Mouse (Mus musculus) hindbrain, embryonic 11.5 days (tissue): ENCODE data around the gene Abr. TPM values are rescaled to one million over a fixed set of nuclear protein-coding genes. Genes with fewer than 3 reads are reported as not detected.

Experiments used
- ATAC-seq: fragments of 200-750 bp; cut with Nextera tagmentation; 2 replicates; pipeline ENCODE4 v1.8.0; 2017; ENCODE audit warnings: mild to moderate bottlenecking, moderate TSS enrichment, moderate library complexity; ENCODE audit not compliant: low FRiP score
- DNase-seq: peaks from one replicate; pipeline ENCODE4 v3.0.0-alpha.2; 2015; ENCODE audit warnings: low spot score
- H3K27ac ChIP-seq: fragments of 300-500 bp; sonication (generic); 2 replicates; pipeline ENCODE4 v1.5.1; 2014; ENCODE audit warnings: mild to moderate bottlenecking, low read depth, low read length
- H3K27me3 ChIP-seq: fragments of 300-500 bp; sonication (generic); 2 replicates; pipeline ENCODE4 v1.6.1; 2014; ENCODE audit warnings: mild to moderate bottlenecking, low read length, moderate library complexity, mixed read lengths; ENCODE audit not compliant: control insufficient read depth, insufficient read depth
- H3K36me3 ChIP-seq: fragments of 300-500 bp; sonication (generic); 2 replicates; pipeline ENCODE4 v1.6.1; 2014; ENCODE audit warnings: mild to moderate bottlenecking, low read length, moderate library complexity, mixed read lengths; ENCODE audit not compliant: control insufficient read depth, insufficient read depth
- H3K4me1 ChIP-seq: fragments of 300-500 bp; sonication (generic); replicated peaks from 2 replicates; pipeline ENCODE4 v1.6.1; 2014; ENCODE audit warnings: low read length, mixed read lengths; ENCODE audit not compliant: control insufficient read depth, insufficient read depth
- H3K4me2 ChIP-seq: fragments of 300-500 bp; sonication (generic); replicated peaks from 2 replicates; pipeline ENCODE4 v1.6.1; 2014; ENCODE audit warnings: mild to moderate bottlenecking, low read depth, low read length
- H3K4me3 ChIP-seq: fragments of 300-500 bp; sonication (generic); 2 replicates; pipeline ENCODE4 v1.5.1; 2014; ENCODE audit warnings: low read depth, low read length
- H3K9ac ChIP-seq: fragments of 300-500 bp; sonication (generic); 2 replicates; pipeline ENCODE4 v1.6.1; 2014; ENCODE audit warnings: low read depth, low read length
- H3K9me3 ChIP-seq: fragments of 300-500 bp; sonication (generic); 2 replicates; pipeline ENCODE4 v1.6.1; 2016; ENCODE audit warnings: low read length; ENCODE audit not compliant: control insufficient read depth
- WGBS: fragments of 180-500 bp; shearing (Covaris S2); extraction: QIAGEN DNeasy Blood & Tissue Kit; methylation state at CpG from one replicate; pipeline ENCODE4 v1.1.7; 2014; 5-methylcytosine and 5-hydroxymethylcytosine counted together
- polyA plus RNA-seq: library from polyadenylated mRNA; unstranded; fragments of >200 nt; fragmentation: Nextera tagmentation; extraction: Ambion mirVana; gene quantifications from 2 replicates; pipeline ENCODE4 v1.2.1, GENCODE M21; 2014

Gene Abr
- polyA plus RNA-seq, 1 experiment from 2014 or later: 35.8 TPM

GRCm38 (mm10) chr11:76540973-76541372 is 81.1 kb downstream of the Abr start:
- Histone ChIP-seq H3K9me3 (no peaks in the 10 kb centered on the region), H3K36me3 (no peaks in the 10 kb centered on the region), H3K4me2 (no peak overlapping the region), H3K4me1 (no peaks in the 10 kb centered on the region), H3K4me3 (no peak overlapping the region), H3K27me3 (no peaks in the 10 kb centered on the region), H3K27ac (no peak overlapping the region), H3K9ac (no peak overlapping the region)
- ATAC-seq (no peak), DNase-seq (peak; percentile 82)
- 35% methylated on average over 1 of the region's 1 CpGs for WGBS

- no peaks in the 10 kb centered on the region for H3K4me1 ChIP-seq
- H3K27me3 ChIP-seq: no peaks in the 10 kb centered on the region
- H3K4me3 ChIP-seq: no peak overlapping the region
- no peak overlapping the region for H3K27ac ChIP-seq
- ATAC-seq: no peak
- no peaks in the 10 kb centered on the region for H3K36me3 ChIP-seq
- no peak overlapping the region for H3K4me2 ChIP-seq
- no peak for DNase-seq
- H3K9me3 ChIP-seq: no peaks in the 10 kb centered on the region
- WGBS: 75% methylated on average over 3 of the region's 3 CpGs
- H3K9ac ChIP-seq: no peak overlapping the region
Observed at GRCm38 (mm10) chr11:76537401-76537800, 84.7 kb downstream of the Abr start.

GRCm38 (mm10) chr11:76536576-76537354 is 85.3 kb downstream of the Abr start:
- no peaks in the 10 kb centered on the region for H3K4me1 ChIP-seq
- H3K9me3 ChIP-seq: no peaks in the 10 kb centered on the region
- H3K9ac ChIP-seq: no peak overlapping the region
- no peak for ATAC-seq
- no peaks in the 10 kb centered on the region for H3K27me3 ChIP-seq
- WGBS: 85% methylated on average over 10 of the region's 10 CpGs
- H3K36me3 ChIP-seq: no peaks in the 10 kb centered on the region
- H3K27ac ChIP-seq: no peak overlapping the region
- H3K4me3 ChIP-seq: no peak overlapping the region
- peak; percentile 49 for DNase-seq
- no peak overlapping the region for H3K4me2 ChIP-seq

GRCm38 (mm10) chr11:76532001-76532400 is 90.1 kb downstream of the Abr start:
- H3K27ac ChIP-seq: no peak overlapping the region
- no peak overlapping the region for H3K4me3 ChIP-seq
- no peaks in the 10 kb centered on the region for H3K27me3 ChIP-seq
- H3K9me3 ChIP-seq: no peaks in the 10 kb centered on the region
- DNase-seq (no peak), ATAC-seq (no peak)
- H3K9ac ChIP-seq: no peak overlapping the region
- H3K36me3 ChIP-seq: no peaks in the 10 kb centered on the region
- WGBS: 91% methylated on average over 7 of the region's 7 CpGs
- H3K4me2 ChIP-seq: no peak overlapping the region
- H3K4me1 ChIP-seq: no peaks in the 10 kb centered on the region

GRCm38 (mm10) chr11:76530966-76531678 is 91.0 kb downstream of the Abr start:
- Histone ChIP-seq H3K4me1 (no peaks in the 10 kb centered on the region), H3K27ac (no peak overlapping the region), H3K9me3 (no peaks in the 10 kb centered on the region), H3K4me3 (no peak overlapping the region), H3K36me3 (no peaks in the 10 kb centered on the region), H3K27me3 (no peaks in the 10 kb centered on the region), H3K9ac (no peak overlapping the region), H3K4me2 (no peak overlapping the region)
- ATAC-seq (no peak), DNase-seq (no peak)
- WGBS: 55% methylated on average over 7 of the region's 7 CpGs

GRCm38 (mm10) chr11:76530168-76530935 is 91.8 kb downstream of the Abr start:
- Histone ChIP-seq H3K4me1 (no peaks in the 10 kb centered on the region), H3K27me3 (no peaks in the 10 kb centered on the region), H3K4me2 (no peak overlapping the region), H3K9ac (no peak overlapping the region), H3K4me3 (no peak overlapping the region), H3K36me3 (no peaks in the 10 kb centered on the region), H3K27ac (no peak overlapping the region), H3K9me3 (no peaks in the 10 kb centered on the region)
- ATAC-seq: no peak
- DNase-seq: no peak
- 86% methylated on average over 15 of the region's 15 CpGs for WGBS

- no peak overlapping the region for H3K9ac ChIP-seq
- no peak overlapping the region for H3K4me2 ChIP-seq
- no peaks in the 10 kb centered on the region for H3K4me1 ChIP-seq
- no peak for DNase-seq
- 70% methylated on average over 6 of the region's 6 CpGs for WGBS
- H3K36me3 ChIP-seq: no peaks in the 10 kb centered on the region
- no peak overlapping the region for H3K27ac ChIP-seq
- H3K9me3 ChIP-seq: no peaks in the 10 kb centered on the region
- no peaks in the 10 kb centered on the region for H3K27me3 ChIP-seq
- ATAC-seq: no peak
- H3K4me3 ChIP-seq: no peak overlapping the region
Observed at GRCm38 (mm10) chr11:76529352-76530141, 92.6 kb downstream of the Abr start.

GRCm38 (mm10) chr11:76525646-76526351 is 96.3 kb downstream of the Abr start:
- no peak overlapping the region for H3K4me2 ChIP-seq
- H3K36me3 ChIP-seq: no peaks in the 10 kb centered on the region
- H3K27me3 ChIP-seq: no peaks in the 10 kb centered on the region
- no peak overlapping the region for H3K9ac ChIP-seq
- ATAC-seq (no peak), DNase-seq (no peak)
- no peak overlapping the region for H3K4me3 ChIP-seq
- H3K9me3 ChIP-seq: no peaks in the 10 kb centered on the region
- no peak overlapping the region for H3K27ac ChIP-seq
- WGBS: 86% methylated on average over 4 of the region's 4 CpGs
- peaks cover 7% of the 10 kb centered on the region for H3K4me1 ChIP-seq
